8 mouse cellular contexts compared by ENCODE assay signal in genomic region chr5:143621893-143622622, GRCm38 (mm10). TPM values are rescaled to one million over a fixed set of nuclear protein-coding genes. Genes with fewer than 3 reads are reported as not detected.
DNase-seq lines count a peak whose midpoint lies in the region; ATAC-seq lines count a peak whose summit lies in the region.

Gene Cyth3 (plus strand): TSS chr5:143622447.

- peak; percentile 89 for ATAC-seq in CD4-positive, CD25-positive, alpha-beta regulatory T cell, adult 4 months
- peak; percentile 88 for ATAC-seq in heart, embryonic 15.5 days (replicated peaks; ENCODE audit: insufficient number of reproducible peaks, insufficient read depth, low FRiP score, low read depth)
- ATAC-seq in liver, embryonic 15.5 days (ENCODE audit: insufficient read depth), result peak; percentile 76
- ATAC-seq in neural tube, embryonic 12.5 days (ENCODE audit: low FRiP score, low read depth), result peak; percentile 91

- DNase-seq in c-Kit-negative CD71-positive TER-119-positive erythroid progenitor cells, embryonic 14.5 days (ENCODE audit: low read depth, low spot score), result peak; percentile 91
- DNase-seq in forebrain, embryonic 10.5 days (ENCODE audit: extremely low spot score, low spot score), result peak; percentile 92
- DNase-seq in kidney, postnatal 36 days, result peak; percentile 95 to 97
- DNase-seq in telencephalon, adult 2 months (ENCODE audit: low read depth, low spot score), result peak; percentile 86

- H3K27ac ChIP-seq in forebrain, embryonic 10.5 days, result peak within 1 kb of the TSS; percentile 94
- H3K27ac ChIP-seq in heart, embryonic 15.5 days, result peak within 1 kb of the TSS; percentile 89
- H3K27ac ChIP-seq in liver, embryonic 15.5 days (replicated peaks), result peak within 1 kb of the TSS; percentile 94
- peak within 1 kb of the TSS; percentile 42; the same call in 1 of the 2 replicates for H3K27ac ChIP-seq in neural tube, embryonic 12.5 days

- peaks cover 10% of the 10 kb centered on the region for H3K27me3 ChIP-seq in forebrain, embryonic 10.5 days (ENCODE audit: poor library complexity, severe bottlenecking)
- no peaks in the 10 kb centered on the region for H3K27me3 ChIP-seq in heart, embryonic 15.5 days
- H3K27me3 ChIP-seq in liver, embryonic 15.5 days, result no peaks in the 10 kb centered on the region
- no peaks in the 10 kb centered on the region for H3K27me3 ChIP-seq in neural tube, embryonic 12.5 days (replicated peaks)

- peaks cover 52% of the 10 kb centered on the region for H3K4me1 ChIP-seq in forebrain, embryonic 10.5 days
- peaks cover 57% of the 10 kb centered on the region for H3K4me1 ChIP-seq in heart, embryonic 15.5 days (replicated peaks)
- H3K4me1 ChIP-seq in liver, embryonic 15.5 days (replicated peaks), result peaks cover 75% of the 10 kb centered on the region
- H3K4me1 ChIP-seq in neural tube, embryonic 12.5 days, result peaks cover 39% of the 10 kb centered on the region

- no peaks in the 10 kb centered on the region for H3K36me3 ChIP-seq in forebrain, embryonic 10.5 days (replicated peaks)
- H3K36me3 ChIP-seq in heart, embryonic 15.5 days, result no peaks in the 10 kb centered on the region
- H3K36me3 ChIP-seq in liver, embryonic 15.5 days (replicated peaks), result no peaks in the 10 kb centered on the region
- H3K36me3 ChIP-seq in neural tube, embryonic 12.5 days, result no peaks in the 10 kb centered on the region

- H3K9me3 ChIP-seq in forebrain, embryonic 10.5 days, result no peaks in the 10 kb centered on the region
- no peaks in the 10 kb centered on the region for H3K9me3 ChIP-seq in heart, embryonic 15.5 days (replicated peaks)
- H3K9me3 ChIP-seq in liver, embryonic 15.5 days (replicated peaks), result no peaks in the 10 kb centered on the region
- no peaks in the 10 kb centered on the region for H3K9me3 ChIP-seq in neural tube, embryonic 12.5 days

- H3K4me2 ChIP-seq in heart, embryonic 15.5 days, result peak within 1 kb of the TSS; percentile 88
- H3K4me2 ChIP-seq in liver, embryonic 15.5 days, result peak within 1 kb of the TSS; percentile 78
- peak within 1 kb of the TSS; percentile 72 for H3K4me2 ChIP-seq in neural tube, embryonic 12.5 days (replicated peaks)

- 9% methylated on average over 46 of the region's 46 CpGs for WGBS in forebrain, embryonic 10.5 days
- WGBS in heart, embryonic 15.5 days, result 6% methylated on average over 46 of the region's 46 CpGs
- 5% methylated on average over 46 of the region's 46 CpGs for WGBS in liver, embryonic 15.5 days (ENCODE audit: insufficient replicate concordance)
- WGBS in neural tube, embryonic 12.5 days, result 8% methylated on average over 46 of the region's 46 CpGs

- H3K9ac ChIP-seq in heart, embryonic 15.5 days, result peak within 1 kb of the TSS; percentile 98
- H3K9ac ChIP-seq in liver, embryonic 15.5 days, result peak within 1 kb of the TSS; percentile 99
- H3K9ac ChIP-seq in neural tube, embryonic 12.5 days, result peak within 1 kb of the TSS; percentile 81

- peak within 1 kb of the TSS; percentile 95 for H3K4me3 ChIP-seq in forebrain, embryonic 10.5 days
- peak within 1 kb of the TSS; percentile 94 for H3K4me3 ChIP-seq in heart, embryonic 15.5 days
- peak within 1 kb of the TSS; percentile 99 for H3K4me3 ChIP-seq in liver, embryonic 15.5 days (replicated peaks)
- peak within 1 kb of the TSS; percentile 78 for H3K4me3 ChIP-seq in neural tube, embryonic 12.5 days

RNA-seq across cellular contexts. Expression of gene Cyth3, which starts in this region (rescaled TPM):
- 10 to 100 TPM; 40.6 to 59.7 TPM for polyA plus RNA-seq in CD4-positive, CD25-positive, alpha-beta regulatory T cell, adult 4 months (2017; shearing (Covaris generic))
- polyA plus RNA-seq in forebrain, embryonic 10.5 days (2016; fragmentation: Nextera tagmentation; extraction: Ambion mirVana), result 31.2 and 31.6 TPM in 2 replicates
- polyA plus RNA-seq in heart, embryonic 15.5 days (2015; fragmentation: Nextera tagmentation; extraction: Ambion mirVana), result 49.9 and 57.6 TPM in 2 replicates
- polyA plus RNA-seq in liver, embryonic 15.5 days (2015; fragmentation: Nextera tagmentation; extraction: Ambion mirVana), result 35.7 and 37.5 TPM in 2 replicates
- polyA plus RNA-seq in neural tube, embryonic 12.5 days (2016; fragmentation: Nextera tagmentation; extraction: Ambion mirVana), result 40.5 and 42.4 TPM in 2 replicates

Comparison
In these comparisons a context has a peak if more than half of its experiments do, and no peak if none do; other contexts are left out.
1. Peak in every context shown above with its lines: DNase-seq, ATAC-seq, H3K4me3 ChIP-seq and H3K27ac ChIP-seq.
2. H3K27ac ChIP-seq: peak in every context shown above with its lines; median percentile 94 in forebrain, embryonic 10.5 days; 94 in liver, embryonic 15.5 days; 89 in heart, embryonic 15.5 days; 42 in neural tube, embryonic 12.5 days.